Mouse (Mus musculus) embryonic facial prominence, embryonic 13.5 days (tissue): ENCODE results near the gene Dedd2. TPM values are rescaled to one million over a fixed set of nuclear protein-coding genes. Genes with fewer than 3 reads are reported as not detected.

Experiments
- ATAC-seq: fragments of 200-750 bp; cut with Nextera tagmentation; 2 replicates; pipeline ENCODE4 v1.8.0; 2017; ENCODE audit warnings: low read depth; ENCODE audit not compliant: insufficient number of reproducible peaks, insufficient read depth, low FRiP score, low TSS enrichment
- H3K27ac ChIP-seq: fragments of 300-500 bp; sonication (generic); 2 replicates; pipeline ENCODE4 v1.5.1; 2015; ENCODE audit warnings: moderate library complexity, mild to moderate bottlenecking, inconsistent platforms
- H3K27me3 ChIP-seq: fragments of 300-500 bp; sonication (generic); 2 replicates; pipeline ENCODE4 v1.6.1; 2015; ENCODE audit warnings: mild to moderate bottlenecking, inconsistent platforms
- H3K36me3 ChIP-seq: fragments of 300-500 bp; sonication (generic); 2 replicates; pipeline ENCODE4 v1.6.1; 2015; ENCODE audit warnings: mild to moderate bottlenecking, inconsistent platforms
- H3K4me1 ChIP-seq: fragments of 300-500 bp; sonication (generic); 2 replicates; pipeline ENCODE4 v1.6.1; 2015; ENCODE audit warnings: inconsistent platforms
- H3K4me2 ChIP-seq: fragments of 300-500 bp; sonication (generic); 2 replicates; pipeline ENCODE4 v1.6.1; 2015; ENCODE audit warnings: moderate library complexity, mild to moderate bottlenecking, inconsistent platforms
- H3K4me3 ChIP-seq: fragments of 300-500 bp; sonication (generic); 2 replicates; pipeline ENCODE4 v1.5.1; 2015; ENCODE audit warnings: mild to moderate bottlenecking, inconsistent platforms
- H3K9ac ChIP-seq: fragments of 300-500 bp; sonication (generic); 2 replicates; pipeline ENCODE4 v1.6.1; 2015; ENCODE audit warnings: mild to moderate bottlenecking, inconsistent platforms
- H3K9me3 ChIP-seq: fragments of 300-500 bp; sonication (generic); 2 replicates; pipeline ENCODE4 v1.6.1; 2016; ENCODE audit warnings: inconsistent platforms
- WGBS: fragments of 180-500 bp; shearing (Covaris S2); methylation state at CpG from one replicate; pipeline ENCODE4 v1.1.7; 2015; ENCODE audit warnings: mixed read lengths; 5-methylcytosine and 5-hydroxymethylcytosine counted together
- polyA plus RNA-seq: library from polyadenylated mRNA; unstranded; fragments of >200 nt; fragmentation: Nextera tagmentation; extraction: Ambion mirVana; gene quantifications from 2 replicates; pipeline ENCODE4 v1.2.1, GENCODE M21; 2015

Dedd2 gene
- polyA plus RNA-seq, 1 experiment from 2014 or later = 9.9 TPM

DNA sequence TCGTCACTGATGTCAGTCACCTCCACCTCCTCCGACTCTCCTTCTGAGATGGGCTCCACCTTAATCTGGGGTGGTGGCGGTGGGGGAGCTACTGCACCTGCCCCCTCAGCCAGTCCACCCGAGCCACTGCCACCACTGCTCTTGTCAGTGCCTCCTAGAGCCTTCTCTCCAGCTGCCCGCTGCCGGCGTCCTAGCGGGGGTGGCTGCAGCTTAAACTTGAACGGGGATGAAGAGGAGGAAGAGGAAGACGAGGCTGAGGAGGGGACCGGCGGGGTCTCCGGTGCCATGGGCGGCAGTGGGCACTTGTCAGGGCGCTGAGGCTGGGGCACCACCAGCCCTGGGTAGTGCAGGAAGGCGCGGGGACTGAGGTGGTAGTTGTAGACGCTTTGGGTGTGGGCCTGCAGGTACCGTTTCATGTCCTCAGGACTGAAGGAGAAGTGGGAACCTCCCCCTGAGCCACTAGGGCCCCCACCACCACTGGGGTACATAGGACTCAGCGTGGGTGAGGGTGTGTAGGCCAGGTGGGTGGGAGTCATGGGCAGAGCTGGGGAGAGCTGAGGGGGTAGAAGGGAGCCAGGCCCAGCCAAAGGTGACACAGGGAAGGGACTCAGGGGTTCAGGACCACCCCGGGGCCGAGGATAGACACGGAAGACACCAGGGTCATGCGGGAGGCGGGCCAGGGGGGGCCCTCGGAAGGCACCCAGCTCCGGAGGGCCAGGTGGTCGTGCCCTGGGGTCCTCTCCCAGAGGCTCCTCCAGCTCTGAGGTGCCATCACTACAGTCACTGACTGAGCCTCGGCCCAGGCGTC, 24.4 kb upstream of the Dedd2 start:
- WGBS = 89% methylated on average over 30 of the region's 30 CpGs

DNA sequence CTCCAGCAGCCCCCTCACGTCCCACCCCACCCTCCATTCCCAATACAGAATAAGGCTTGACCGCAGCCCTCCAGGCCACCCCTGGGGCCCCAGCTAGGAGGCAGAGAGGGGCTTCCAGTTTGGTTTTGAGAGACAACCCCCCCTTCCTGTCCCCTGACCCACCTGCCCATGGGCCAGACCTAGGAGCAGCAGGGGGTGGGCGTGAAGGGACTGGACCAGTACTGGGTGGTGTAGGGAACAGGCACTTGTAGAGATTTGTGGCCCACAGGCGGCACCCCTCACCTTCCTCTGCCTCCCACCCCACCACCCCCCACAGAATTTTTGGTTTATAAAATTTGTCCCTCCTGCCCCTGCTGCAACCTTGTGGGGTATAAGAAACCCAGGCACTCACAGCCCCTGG, 22.9 kb upstream of the Dedd2 start:
- Histone ChIP-seq H3K4me2 (no peak overlapping the region), H3K27ac (0 out of 2 replicates have a peak overlapping the region, but pooled peaks have one; percentile 7), H3K9me3 (no peaks in the 10 kb centered on the region), H3K4me1 (peaks cover 64% of the 10 kb centered on the region), H3K9ac (0 out of 2 replicates have a peak overlapping the region, but pooled peaks have one; percentile 21), H3K4me3 (no peak overlapping the region), H3K36me3 (peaks cover 54% of the 10 kb centered on the region), H3K27me3 (no peaks in the 10 kb centered on the region)
- ATAC-seq = no peak
- WGBS = 95% methylated on average over 4 of the region's 4 CpGs

More for the DNA sequence above, 24.4 kb upstream of the Dedd2 start:
- H3K36me3 ChIP-seq = peaks cover 54% of the 10 kb centered on the region
- no peak overlapping the region; the same call in 1 of the 2 replicates for H3K4me3 ChIP-seq
- H3K27ac ChIP-seq = peak overlapping the region; percentile 99; the same call in 1 of the 2 replicates
- peaks cover 53% of the 10 kb centered on the region for H3K4me1 ChIP-seq
- peak overlapping the region; percentile 27; the same call in 1 of the 2 replicates for H3K9ac ChIP-seq
- ATAC-seq = no peak
- H3K27me3 ChIP-seq = no peaks in the 10 kb centered on the region
- H3K4me2 ChIP-seq = no peak overlapping the region
- no peaks in the 10 kb centered on the region for H3K9me3 ChIP-seq

DNA sequence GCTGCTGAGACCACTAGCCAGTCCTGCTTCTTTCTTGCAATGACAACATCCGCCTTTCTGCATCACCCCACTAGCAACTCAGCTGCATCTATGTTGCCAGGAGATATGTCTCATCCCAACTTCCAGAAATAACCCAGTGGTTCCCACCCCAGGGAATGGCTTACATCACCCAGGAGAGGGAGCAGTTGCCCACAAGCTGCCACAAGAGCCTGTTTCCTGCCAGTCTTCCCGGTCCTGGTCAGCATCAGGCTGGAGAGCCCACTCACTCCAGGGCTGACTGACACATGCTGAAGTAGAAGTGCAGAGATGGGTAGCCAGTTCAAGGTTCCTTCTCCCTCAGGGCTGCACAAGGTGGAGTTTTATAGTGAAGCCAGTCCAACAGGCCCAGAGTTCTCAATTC, 20.6 kb upstream of the Dedd2 start:
- H3K9ac ChIP-seq = peak overlapping the region; percentile 49; the same call in 1 of the 2 replicates
- no peak overlapping the region for H3K4me3 ChIP-seq
- no peaks in the 10 kb centered on the region for H3K9me3 ChIP-seq
- no peaks in the 10 kb centered on the region for H3K27me3 ChIP-seq
- 40% methylated on average over 2 of the region's 2 CpGs for WGBS
- no peak overlapping the region for H3K4me2 ChIP-seq
- no peak for ATAC-seq
- H3K27ac ChIP-seq = peak overlapping the region; percentile 64
- H3K36me3 ChIP-seq = peaks cover 52% of the 10 kb centered on the region
- peaks cover 50% of the 10 kb centered on the region for H3K4me1 ChIP-seq

GRCm38 (mm10) chr7:25240631-25241030, 20.2 kb upstream of the Dedd2 start:
- Histone ChIP-seq H3K4me3 (no peak overlapping the region), H3K4me2 (no peak overlapping the region), H3K9me3 (no peaks in the 10 kb centered on the region), H3K9ac (no peak overlapping the region), H3K27me3 (no peaks in the 10 kb centered on the region), H3K4me1 (peaks cover 50% of the 10 kb centered on the region), H3K36me3 (peaks cover 50% of the 10 kb centered on the region), H3K27ac (peak overlapping the region; percentile 28; the same call in 1 of the 2 replicates)
- WGBS = 62% methylated on average over 7 of the region's 7 CpGs
- no peak for ATAC-seq

GRCm38 (mm10) chr7:25238829-25239623, 18.6 kb upstream of the Dedd2 start:
- peak overlapping the region; percentile 99 for H3K9ac ChIP-seq
- H3K27ac ChIP-seq = peak overlapping the region; percentile 84
- ATAC-seq = peak; percentile 39; the same call in 1 of the 2 replicates
- H3K36me3 ChIP-seq = peaks cover 50% of the 10 kb centered on the region
- H3K4me3 ChIP-seq = peak overlapping the region; percentile 92
- 2% methylated on average over 30 of the region's 30 CpGs for WGBS
- H3K27me3 ChIP-seq = no peaks in the 10 kb centered on the region
- peak overlapping the region; percentile 73 for H3K4me2 ChIP-seq
- no peaks in the 10 kb centered on the region for H3K9me3 ChIP-seq
- H3K4me1 ChIP-seq = peaks cover 42% of the 10 kb centered on the region

DNA sequence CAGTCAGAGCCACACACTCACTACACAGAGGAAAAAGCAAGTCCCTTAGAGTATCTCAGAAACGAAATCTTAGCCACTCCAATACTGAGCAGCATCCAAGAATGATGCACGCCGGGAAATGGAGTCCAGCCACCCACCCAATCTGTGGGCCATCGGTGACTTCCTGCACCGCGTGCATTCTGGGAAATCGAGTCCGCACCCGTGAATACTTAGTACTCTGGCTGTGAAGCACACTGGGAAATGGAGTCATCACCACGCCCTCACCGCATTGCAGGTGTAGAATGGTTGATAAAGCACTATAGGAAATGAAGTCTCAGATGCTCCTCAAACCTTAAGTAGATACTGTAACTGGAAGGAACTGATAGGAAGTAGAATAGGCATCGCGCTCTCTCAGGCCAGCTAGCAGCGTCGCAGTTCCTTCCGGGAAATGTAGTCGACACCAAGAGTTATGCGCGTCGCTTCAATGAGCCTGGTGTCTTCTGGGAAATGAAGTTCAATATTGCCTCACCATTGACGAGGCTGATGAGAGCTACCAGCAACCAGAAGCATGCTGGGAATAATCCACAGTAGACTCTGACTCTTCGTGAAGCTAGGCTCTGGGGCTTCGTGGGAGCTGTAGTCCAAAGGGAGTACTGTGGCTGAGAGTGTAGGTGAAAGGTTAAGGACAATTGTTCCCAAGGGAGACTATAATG, 17.7 kb upstream of the Dedd2 start:
- H3K4me2 ChIP-seq = peak overlapping the region; percentile 73
- no peaks in the 10 kb centered on the region for H3K27me3 ChIP-seq
- H3K27ac ChIP-seq = peak overlapping the region; percentile 84
- H3K4me3 ChIP-seq = peak overlapping the region; percentile 92
- H3K9ac ChIP-seq = peak overlapping the region; percentile 99
- under 1% methylated on average over 23 of the region's 23 CpGs for WGBS
- H3K36me3 ChIP-seq = peaks cover 52% of the 10 kb centered on the region
- H3K4me1 ChIP-seq = peaks cover 42% of the 10 kb centered on the region
- H3K9me3 ChIP-seq = no peaks in the 10 kb centered on the region
- peak; percentile 90 for ATAC-seq

DNA sequence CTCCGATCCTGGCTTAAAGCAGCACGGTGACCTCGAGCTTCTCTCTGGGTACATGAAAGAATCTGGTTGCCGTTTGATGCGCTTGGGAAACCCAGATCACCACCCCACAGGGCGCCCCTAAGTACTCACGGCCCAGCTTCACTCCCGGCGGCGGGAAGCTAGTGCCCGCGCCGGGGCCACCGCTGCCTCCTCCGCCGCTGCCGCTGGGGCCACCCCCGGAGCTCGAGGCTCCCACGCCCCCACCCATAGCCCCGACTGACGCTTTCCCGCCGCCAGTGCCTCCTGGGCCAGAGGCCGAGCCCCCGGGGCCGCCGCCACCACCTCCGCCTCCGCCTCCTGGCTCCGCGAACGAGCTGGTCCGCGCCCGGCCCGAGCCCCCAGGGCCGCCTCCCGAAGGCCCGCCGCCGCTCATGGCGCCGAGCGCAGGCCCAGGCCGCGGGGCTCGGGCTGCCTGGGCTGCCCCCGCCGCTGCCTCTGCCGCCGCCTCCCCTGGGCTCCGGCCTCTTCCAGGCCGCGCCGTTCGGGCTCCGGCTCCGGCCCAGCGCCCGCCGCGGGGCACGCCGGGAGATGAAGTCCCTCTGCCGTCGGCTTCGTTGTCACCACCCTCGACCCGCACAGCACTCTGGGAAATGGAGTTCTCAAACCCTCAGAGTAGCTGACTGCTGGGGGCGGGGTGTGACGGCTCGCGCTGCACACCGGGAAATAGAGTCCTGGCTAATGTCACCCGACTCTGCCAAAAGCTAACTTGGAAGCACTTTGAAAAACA, 17.0 kb upstream of the Dedd2 start, which contains the start of gene Gsk3a:
Gene Gsk3a (minus strand): TSS at position 603 of the 766 bp plus-strand sequence.
- Histone ChIP-seq H3K27ac (peak within 1 kb of the TSS; percentile 84), H3K27me3 (no peaks in the 10 kb centered on the region), H3K9ac (peak within 1 kb of the TSS; percentile 99), H3K36me3 (peaks cover 52% of the 10 kb centered on the region), H3K4me3 (peak within 1 kb of the TSS; percentile 92), H3K4me2 (peak within 1 kb of the TSS; percentile 73), H3K9me3 (no peaks in the 10 kb centered on the region), H3K4me1 (peaks cover 42% of the 10 kb centered on the region)
- ATAC-seq = peak; percentile 84
- WGBS = under 1% methylated on average over 76 of the region's 76 CpGs

GRCm38 (mm10) chr7:25235526-25235925, 15.1 kb upstream of the Dedd2 start:
- peaks cover 37% of the 10 kb centered on the region for H3K4me1 ChIP-seq
- H3K27me3 ChIP-seq = no peaks in the 10 kb centered on the region
- peak overlapping the region; percentile 99 for H3K9ac ChIP-seq
- H3K4me2 ChIP-seq = 0 out of 2 replicates have a peak overlapping the region, but pooled peaks have one; percentile 73
- peaks cover 53% of the 10 kb centered on the region for H3K36me3 ChIP-seq
- H3K4me3 ChIP-seq = no peak overlapping the region
- no peaks in the 10 kb centered on the region for H3K9me3 ChIP-seq
- 93% methylated on average over 5 of the region's 5 CpGs for WGBS
- H3K27ac ChIP-seq = no peak overlapping the region
- ATAC-seq = no peak

GRCm38 (mm10) chr7:25233061-25233460, 12.6 kb upstream of the Dedd2 start:
- Histone ChIP-seq H3K27ac (no peak overlapping the region), H3K9me3 (no peaks in the 10 kb centered on the region), H3K4me3 (no peak overlapping the region), H3K27me3 (no peaks in the 10 kb centered on the region), H3K36me3 (peaks cover 76% of the 10 kb centered on the region), H3K4me2 (no peak overlapping the region), H3K9ac (no peak overlapping the region), H3K4me1 (peaks cover 22% of the 10 kb centered on the region)
- 79% methylated on average over 2 of the region's 2 CpGs for WGBS
- ATAC-seq = no peak

GRCm38 (mm10) chr7:25232101-25232648, 11.8 kb upstream of the Dedd2 start:
- Histone ChIP-seq H3K36me3 (peaks cover 85% of the 10 kb centered on the region), H3K4me1 (peaks cover 22% of the 10 kb centered on the region), H3K9ac (no peak overlapping the region), H3K4me2 (no peak overlapping the region), H3K27ac (no peak overlapping the region), H3K27me3 (no peaks in the 10 kb centered on the region), H3K9me3 (no peaks in the 10 kb centered on the region), H3K4me3 (no peak overlapping the region)
- WGBS = 57% methylated on average over 5 of the region's 5 CpGs
- ATAC-seq = no peak
